Mouse (Mus musculus) neural tube, embryonic 13.5 days (tissue): Measurements from ENCODE around the gene Nipa2. TPM values are rescaled to one million over a fixed set of nuclear protein-coding genes. Genes with fewer than 3 reads are reported as not detected.

Experiments used
- polyA plus RNA-seq: library from polyadenylated mRNA; unstranded; fragments of >200 nt; fragmentation: Nextera tagmentation; extraction: Ambion mirVana; gene quantifications from 2 replicates; pipeline ENCODE4 v1.2.1, GENCODE M21; 2015

The Nipa2 gene
- polyA plus RNA-seq, 1 experiment from 2014 or later, result 42.0 TPM

Other genes with a start within 250 kb of the Nipa2 start
- 1.9 and 2.8 TPM in 2 replicates for gene Siglech, start 194.3 kb downstream of the Nipa2 start, polyA plus RNA-seq
- gene Tubgcp5, start 168.3 kb downstream of the Nipa2 start, polyA plus RNA-seq, result 38.3 and 38.8 TPM in 2 replicates
- gene Cyfip1, start 120.7 kb downstream of the Nipa2 start, polyA plus RNA-seq, result 47.6 and 49.4 TPM in 2 replicates
- 23.4 and 25.9 TPM in 2 replicates for gene Nipa1, start 57.5 kb upstream of the Nipa2 start, polyA plus RNA-seq
- 41.3 and 48.2 TPM in 2 replicates for gene Herc2, start 87.7 kb upstream of the Nipa2 start, polyA plus RNA-seq